Mouse (Mus musculus) left cerebral cortex, adult 18-20 months (tissue): ENCODE measurements around the gene Olfr725. TPM values are rescaled to one million over a fixed set of nuclear protein-coding genes. Genes with fewer than 3 reads are reported as not detected.

ENCODE experiments used
- DNase-seq, 2 experiments: peaks; one replicate each; pipeline ENCODE4 v3.0.0; 2021 to 2022; ENCODE audit warnings: low spot score in 2 of 2, mixed read lengths in 1 of 2
- long read RNA-seq, 2 experiments: library from polyadenylated mRNA; stranded (forward); transcript quantifications; one replicate each; pipeline ENCODE4 v2.0.0; 2021
- total RNA-seq, 2 experiments: library from RNA; stranded (reverse); gene quantifications; 2 replicates each; pipeline ENCODE4 v1.2.3; 2021

The Olfr725 gene
- total RNA-seq = not detected
- long read RNA-seq, experiment 1 = 0 reads
- long read RNA-seq, experiment 2 = 0 reads

DNA sequence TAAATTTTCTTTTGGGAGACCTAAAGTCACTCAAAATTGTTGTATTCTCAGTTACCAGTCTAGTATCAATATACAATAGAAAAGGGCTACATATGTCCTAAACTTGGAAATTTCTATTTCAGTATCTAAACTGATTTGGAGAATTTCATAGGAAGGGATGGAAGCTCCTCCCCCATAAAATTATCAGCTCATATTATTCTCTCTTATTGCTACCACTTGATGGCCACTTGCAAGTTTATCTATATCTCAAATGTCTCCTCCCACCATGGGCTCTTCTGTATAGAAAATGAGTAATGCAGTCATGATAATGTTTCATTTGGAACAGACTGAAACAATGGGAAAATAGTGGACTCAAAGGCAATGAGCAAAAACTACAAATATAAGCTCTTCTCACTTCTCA is at the start of gene Olfr725:
Olfr725 (minus strand) TSS at position 101 of the 400 bp plus-strand sequence.
- no peak for DNase-seq

DNA sequence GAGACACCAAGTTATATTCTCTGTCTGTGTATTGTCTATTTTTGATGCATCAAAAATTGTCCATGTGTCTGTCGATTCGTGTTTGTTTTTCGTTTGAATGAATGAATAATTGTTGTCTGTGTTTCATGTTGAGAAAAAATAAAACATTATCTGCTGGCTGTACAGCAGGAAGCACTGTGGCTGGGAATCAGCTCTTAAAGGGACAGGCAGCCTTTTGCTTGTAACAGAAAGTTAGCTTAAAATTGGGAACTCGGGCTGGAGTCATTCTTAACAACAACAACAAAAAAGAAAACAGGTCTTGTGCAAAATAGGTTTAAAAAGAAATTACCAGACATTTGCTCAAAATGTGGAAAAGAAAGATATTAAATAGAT is 22.5 kb upstream of the Olfr725 start:
- peak in 1 of 2 experiments; percentile 3 for DNase-seq

DNA sequence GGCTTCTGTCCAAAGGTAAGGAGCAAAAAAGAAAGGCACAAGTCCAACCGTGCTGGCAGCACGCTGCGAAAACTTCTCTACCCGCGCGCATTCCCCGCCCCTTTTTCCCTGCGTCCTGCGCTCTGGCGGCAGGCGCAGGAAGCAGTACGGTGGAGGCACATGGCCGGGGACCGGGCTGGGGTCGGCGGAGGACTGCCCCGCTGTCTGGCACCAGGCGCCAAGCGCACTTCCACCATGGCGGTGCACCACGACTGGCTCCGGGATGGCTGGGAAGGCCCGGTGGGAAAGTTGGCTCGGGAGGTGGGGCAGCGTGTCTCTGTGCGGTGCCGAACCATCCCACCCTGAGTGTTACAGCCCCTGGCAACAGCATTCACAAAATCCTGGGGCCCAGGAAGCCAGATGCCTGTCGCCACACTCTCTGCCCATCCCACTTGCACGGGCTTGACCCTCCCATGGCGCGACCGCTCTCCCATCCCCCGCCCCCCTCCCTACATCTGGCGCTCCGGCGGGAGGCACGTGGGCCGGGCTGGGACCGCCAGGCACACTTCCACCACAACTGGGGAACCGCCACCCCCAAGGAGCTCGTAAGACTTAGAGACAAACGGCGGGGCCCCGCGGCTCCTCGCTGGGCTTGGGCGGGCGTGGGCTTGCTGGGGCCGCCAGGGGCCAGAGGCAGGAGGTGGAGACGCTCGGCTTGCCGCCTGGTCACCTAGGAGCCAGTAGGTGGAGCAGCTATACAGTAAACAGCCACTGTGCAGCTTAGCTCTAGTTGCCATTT is 22.0 kb upstream of the Olfr725 start:
- peak; percentile 25 to 53 for DNase-seq

DNA sequence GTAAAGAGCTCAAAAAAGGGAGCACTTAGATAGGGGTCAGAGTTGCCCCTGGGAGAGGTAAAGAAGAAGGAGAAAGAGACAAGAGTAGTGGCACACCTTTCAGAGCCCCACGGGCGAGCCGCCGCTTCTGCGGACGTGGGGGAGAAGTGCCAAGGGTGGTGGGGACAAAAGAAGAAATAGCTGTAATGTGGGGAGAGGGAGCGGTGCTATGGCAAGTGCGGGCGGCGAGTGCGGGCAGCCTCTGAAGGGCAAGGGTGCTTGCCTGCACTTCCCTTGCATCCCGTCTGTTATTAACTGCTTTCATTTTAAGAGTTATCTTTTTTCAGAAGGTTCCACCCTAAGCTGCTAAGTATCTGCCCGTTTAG is 21.4 kb upstream of the Olfr725 start:
- DNase-seq = no peak

DNA sequence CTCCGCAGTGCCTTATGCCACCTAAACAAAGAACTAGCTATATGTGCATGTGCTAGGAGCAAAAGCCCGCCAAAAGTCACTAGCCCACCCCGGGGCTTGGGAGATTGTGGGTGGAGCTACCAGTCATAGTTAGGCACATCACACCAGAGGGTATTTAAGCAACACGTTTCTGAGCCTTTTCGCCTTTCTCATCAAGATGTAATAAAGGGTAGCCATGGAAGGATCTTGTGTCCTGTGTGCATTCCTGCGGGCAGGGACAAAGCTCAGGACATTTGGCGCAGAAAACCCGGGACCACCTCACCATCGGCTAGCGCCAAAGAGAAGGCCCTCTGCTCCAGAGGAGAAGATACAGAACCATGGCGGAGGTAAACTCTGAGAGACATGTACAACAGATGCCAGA is 21.0 kb upstream of the Olfr725 start:
- DNase-seq = no peak

DNA sequence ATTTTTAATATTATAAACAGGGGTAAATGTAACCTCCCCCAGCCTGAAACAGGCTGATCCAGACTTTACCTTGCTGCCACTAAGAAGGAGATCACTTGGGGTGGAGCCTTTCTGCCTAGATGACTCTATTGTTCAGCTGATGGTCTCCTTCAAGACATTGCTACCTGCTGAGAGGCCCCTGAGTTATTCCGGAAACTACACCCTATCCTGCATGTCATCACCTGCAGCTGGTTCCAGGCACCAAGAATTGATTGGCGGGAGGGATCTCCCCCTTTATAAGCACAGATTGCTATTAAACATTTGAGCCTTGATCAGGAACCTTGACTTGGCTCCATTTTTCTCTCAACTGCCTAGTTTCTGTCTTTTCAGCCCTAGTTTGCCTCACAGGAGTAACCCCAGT is 8.1 kb downstream of the Olfr725 start:
- DNase-seq = no peak

DNA sequence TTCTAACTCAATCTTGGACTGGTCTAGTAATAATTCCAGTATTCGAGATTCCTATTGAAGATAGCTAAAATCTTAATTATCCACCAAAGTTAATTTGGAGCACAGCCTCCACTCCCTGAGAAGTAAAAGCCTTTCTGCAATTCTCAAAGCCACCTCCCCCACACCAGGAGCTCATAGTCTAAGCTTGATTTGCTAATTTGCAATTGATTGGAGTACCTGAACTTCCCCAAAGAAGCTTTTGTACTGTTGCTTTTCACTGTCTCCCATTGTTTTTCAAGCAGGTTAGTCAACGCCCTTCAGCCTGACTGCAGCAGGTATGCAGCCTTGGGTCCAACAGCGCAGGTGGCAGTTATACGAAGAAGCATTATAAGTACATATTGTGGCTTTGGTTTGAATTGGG is 8.8 kb downstream of the Olfr725 start:
- no peak for DNase-seq

DNA sequence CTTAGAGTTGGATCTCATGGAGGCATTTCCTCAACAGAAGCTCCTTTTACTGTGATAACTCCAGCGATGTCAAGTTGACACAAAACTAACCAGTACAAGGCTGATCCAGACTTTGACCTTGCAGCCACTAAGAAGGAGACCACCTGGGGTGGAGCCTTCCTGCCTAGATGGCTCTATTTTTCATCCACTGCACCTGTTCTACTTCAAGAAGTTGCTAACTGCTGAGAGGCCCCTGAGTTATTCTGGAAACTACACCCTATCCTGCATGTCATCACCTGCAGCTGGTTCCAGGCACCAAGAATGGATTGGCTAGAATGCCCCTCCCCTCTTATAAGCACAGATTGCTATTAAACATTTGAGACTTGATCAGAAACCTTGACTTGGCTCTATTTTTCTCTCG is 13.8 kb downstream of the Olfr725 start:
- no peak for DNase-seq

Other genes with a start within 250 kb of the Olfr725 start
- gene Olfr722, start 138.4 kb downstream of the Olfr725 start, total RNA-seq = not detected
- not detected for gene Olfr723, start 108.6 kb downstream of the Olfr725 start, total RNA-seq
- gene Olfr724, start 77.1 kb downstream of the Olfr725 start, total RNA-seq = not detected
- gene Olfr726, start 50.6 kb upstream of the Olfr725 start, total RNA-seq = not detected
- gene Olfr727, start 82.8 kb upstream of the Olfr725 start, total RNA-seq = not detected
- gene Olfr728, start 102.3 kb upstream of the Olfr725 start, total RNA-seq = not detected
- not detected for gene Olfr729, start 112.5 kb upstream of the Olfr725 start, total RNA-seq
- gene Olfr730, start 147.8 kb upstream of the Olfr725 start, total RNA-seq = not detected
- gene Olfr731, start 201.5 kb upstream of the Olfr725 start, total RNA-seq = not detected
- gene Olfr732, start 243.8 kb upstream of the Olfr725 start, total RNA-seq = not detected